Mouse (Mus musculus) limb, embryonic 11.5 days (tissue): ENCODE measurements at regions not wholly inside any gene's neighbourhood (a gene's known extent, or its start where the extent isn't known, plus 50 kb on each side); places are given as distances from the start of the nearest gene placed in this dataset.

Source experiments
- ATAC-seq: fragments of 200-750 bp; cut with Nextera tagmentation; 2 replicates; pipeline ENCODE4 v1.8.0; 2017; ENCODE audit warnings: low read depth; ENCODE audit not compliant: insufficient number of reproducible peaks, low FRiP score, low TSS enrichment
- DNase-seq: peaks from one replicate; pipeline ENCODE4 v3.0.0-alpha.2; 2015; ENCODE audit warnings: low spot score
- H3K27ac ChIP-seq: fragments of 300-500 bp; sonication (generic); replicated peaks from 2 replicates; pipeline ENCODE4 v1.5.1; 2014; ENCODE audit warnings: low read depth, mild to moderate bottlenecking, low read length
- H3K27me3 ChIP-seq: fragments of 300-500 bp; sonication (generic); 2 replicates; pipeline ENCODE4 v1.6.1; 2014; ENCODE audit warnings: mild to moderate bottlenecking, low read length, mixed read lengths; ENCODE audit not compliant: control insufficient read depth, insufficient read depth
- H3K36me3 ChIP-seq: fragments of 300-500 bp; sonication (generic); 2 replicates; pipeline ENCODE4 v1.6.1; 2014; ENCODE audit warnings: mild to moderate bottlenecking, low read length, moderate library complexity, mixed read lengths; ENCODE audit not compliant: control insufficient read depth, insufficient read depth
- H3K4me1 ChIP-seq: fragments of 300-500 bp; sonication (generic); 2 replicates; pipeline ENCODE4 v1.6.1; 2014; ENCODE audit warnings: low read length, mixed read lengths; ENCODE audit not compliant: control insufficient read depth, insufficient read depth
- H3K4me2 ChIP-seq: fragments of 300-500 bp; sonication (generic); 2 replicates; pipeline ENCODE4 v1.6.1; 2014; ENCODE audit warnings: low read depth, mild to moderate bottlenecking, moderate library complexity; ENCODE audit not compliant: severe bottlenecking
- H3K4me3 ChIP-seq: fragments of 300-500 bp; sonication (generic); 2 replicates; pipeline ENCODE4 v1.5.1; 2014; ENCODE audit warnings: low read depth, low read length
- H3K9ac ChIP-seq: fragments of 300-500 bp; sonication (generic); 2 replicates; pipeline ENCODE4 v1.6.1; 2014; ENCODE audit warnings: mild to moderate bottlenecking, low read length
- H3K9me3 ChIP-seq: fragments of 300-500 bp; sonication (generic); 2 replicates; pipeline ENCODE4 v1.6.1; 2016; ENCODE audit warnings: low read length; ENCODE audit not compliant: control insufficient read depth
- WGBS: fragments of 180-500 bp; shearing (Covaris S2); extraction: QIAGEN DNeasy Blood & Tissue Kit; methylation state at CpG from one replicate; pipeline ENCODE4 v1.1.7; 2014; 5-methylcytosine and 5-hydroxymethylcytosine counted together

- no peak overlapping the region for H3K27ac ChIP-seq
- H3K4me1 ChIP-seq = no peaks in the 10 kb centered on the region
- no peak overlapping the region for H3K9ac ChIP-seq
- H3K9me3 ChIP-seq = no peaks in the 10 kb centered on the region
- no peak overlapping the region for H3K4me3 ChIP-seq
- DNase-seq (no peak), ATAC-seq (no peak)
- no peaks in the 10 kb centered on the region for H3K36me3 ChIP-seq
- H3K4me2 ChIP-seq = no peak overlapping the region
- H3K27me3 ChIP-seq = no peaks in the 10 kb centered on the region
Observed at GRCm38 (mm10) chr11:24758130-24758529, 680.3 kb downstream of the Bcl11a start.

- no peak overlapping the region for H3K4me3 ChIP-seq
- no peaks in the 10 kb centered on the region for H3K9me3 ChIP-seq
- H3K27me3 ChIP-seq = no peaks in the 10 kb centered on the region
- H3K36me3 ChIP-seq = no peaks in the 10 kb centered on the region
- no peak overlapping the region for H3K27ac ChIP-seq
- WGBS = 54% methylated on average over 7 of the region's 7 CpGs
- H3K4me1 ChIP-seq = no peaks in the 10 kb centered on the region
- ATAC-seq (0 out of 2 replicates have a peak, but pooled peaks have one; percentile 47), DNase-seq (peak; percentile 37)
- no peak overlapping the region for H3K4me2 ChIP-seq
- H3K9ac ChIP-seq = no peak overlapping the region
Observed at GRCm38 (mm10) chr11:24783470-24783869, 705.6 kb downstream of the Bcl11a start.

- 68% methylated on average over 2 of the region's 2 CpGs for WGBS
- no peak overlapping the region for H3K27ac ChIP-seq
Observed at GRCm38 (mm10) chr11:24789120-24789519, 711.3 kb downstream of the Bcl11a start.

GRCm38 (mm10) chr11:24795510-24796211 lies 717.8 kb downstream of the Bcl11a start:
- H3K36me3 ChIP-seq = no peaks in the 10 kb centered on the region
- no peak overlapping the region for H3K4me3 ChIP-seq
- H3K27me3 ChIP-seq = no peaks in the 10 kb centered on the region
- no peaks in the 10 kb centered on the region for H3K9me3 ChIP-seq
- H3K9ac ChIP-seq = no peak overlapping the region
- ATAC-seq (no peak), DNase-seq (no peak)
- H3K4me1 ChIP-seq = no peaks in the 10 kb centered on the region
- 70% methylated on average over 4 of the region's 4 CpGs for WGBS
- H3K4me2 ChIP-seq = no peak overlapping the region
- no peak overlapping the region for H3K27ac ChIP-seq

More at GRCm38 (mm10) chr11:24789120-24789519, 711.3 kb downstream of the Bcl11a start:
- Histone ChIP-seq H3K27me3 (no peaks in the 10 kb centered on the region), H3K9me3 (no peaks in the 10 kb centered on the region), H3K4me2 (no peak overlapping the region), H3K4me1 (no peaks in the 10 kb centered on the region), H3K9ac (no peak overlapping the region), H3K4me3 (no peak overlapping the region), H3K36me3 (no peaks in the 10 kb centered on the region)
- no peak for ATAC-seq
- no peak for DNase-seq

- Histone ChIP-seq H3K4me3 (no peak overlapping the region), H3K4me1 (no peaks in the 10 kb centered on the region), H3K36me3 (no peaks in the 10 kb centered on the region), H3K9me3 (no peaks in the 10 kb centered on the region), H3K27me3 (no peaks in the 10 kb centered on the region), H3K9ac (no peak overlapping the region), H3K4me2 (no peak overlapping the region), H3K27ac (no peak overlapping the region)
- DNase-seq (peak; percentile 34), ATAC-seq (no peak)
- 38% methylated on average over 8 of the region's 8 CpGs for WGBS
Observed at GRCm38 (mm10) chr11:24804623-24805023, 726.8 kb downstream of the Bcl11a start.

GRCm38 (mm10) chr11:24829578-24830401 lies 751.9 kb downstream of the Bcl11a start:
- Histone ChIP-seq H3K36me3 (no peaks in the 10 kb centered on the region), H3K4me2 (no peak overlapping the region), H3K9ac (no peak overlapping the region), H3K27me3 (no peaks in the 10 kb centered on the region), H3K4me1 (no peaks in the 10 kb centered on the region), H3K4me3 (no peak overlapping the region), H3K27ac (no peak overlapping the region), H3K9me3 (no peaks in the 10 kb centered on the region)
- WGBS = 65% methylated on average over 13 of the region's 13 CpGs
- DNase-seq (no peak), ATAC-seq (no peak)

GRCm38 (mm10) chr11:24830484-24830883 lies 752.6 kb downstream of the Bcl11a start:
- DNase-seq (no peak), ATAC-seq (no peak)
- no peak overlapping the region for H3K4me2 ChIP-seq
- H3K36me3 ChIP-seq = no peaks in the 10 kb centered on the region
- 71% methylated on average over 2 of the region's 2 CpGs for WGBS
- H3K9me3 ChIP-seq = no peaks in the 10 kb centered on the region
- H3K4me1 ChIP-seq = no peaks in the 10 kb centered on the region
- no peak overlapping the region for H3K4me3 ChIP-seq
- H3K9ac ChIP-seq = no peak overlapping the region
- no peak overlapping the region for H3K27ac ChIP-seq
- H3K27me3 ChIP-seq = no peaks in the 10 kb centered on the region

- DNase-seq (no peak), ATAC-seq (no peak)
- Histone ChIP-seq H3K27ac (no peak overlapping the region), H3K27me3 (no peaks in the 10 kb centered on the region), H3K4me1 (no peaks in the 10 kb centered on the region), H3K4me2 (no peak overlapping the region), H3K9ac (no peak overlapping the region), H3K36me3 (no peaks in the 10 kb centered on the region), H3K4me3 (no peak overlapping the region), H3K9me3 (no peaks in the 10 kb centered on the region)
- 88% methylated on average over 2 of the region's 2 CpGs for WGBS
Observed at GRCm38 (mm10) chr11:24843839-24844738, 766.2 kb downstream of the Bcl11a start.
